Mouse (Mus musculus): Measurements from ENCODE around the gene Nufip2. TPM values are rescaled to one million over a fixed set of nuclear protein-coding genes. Genes with fewer than 3 reads are reported as not detected.
A peak's percentile ranks its signal among the peaks of the same experiment; 100 is the strongest.

The Nufip2 gene
- polyA plus RNA-seq, 2 experiments: 1.9 to 7.6 TPM

DNA sequence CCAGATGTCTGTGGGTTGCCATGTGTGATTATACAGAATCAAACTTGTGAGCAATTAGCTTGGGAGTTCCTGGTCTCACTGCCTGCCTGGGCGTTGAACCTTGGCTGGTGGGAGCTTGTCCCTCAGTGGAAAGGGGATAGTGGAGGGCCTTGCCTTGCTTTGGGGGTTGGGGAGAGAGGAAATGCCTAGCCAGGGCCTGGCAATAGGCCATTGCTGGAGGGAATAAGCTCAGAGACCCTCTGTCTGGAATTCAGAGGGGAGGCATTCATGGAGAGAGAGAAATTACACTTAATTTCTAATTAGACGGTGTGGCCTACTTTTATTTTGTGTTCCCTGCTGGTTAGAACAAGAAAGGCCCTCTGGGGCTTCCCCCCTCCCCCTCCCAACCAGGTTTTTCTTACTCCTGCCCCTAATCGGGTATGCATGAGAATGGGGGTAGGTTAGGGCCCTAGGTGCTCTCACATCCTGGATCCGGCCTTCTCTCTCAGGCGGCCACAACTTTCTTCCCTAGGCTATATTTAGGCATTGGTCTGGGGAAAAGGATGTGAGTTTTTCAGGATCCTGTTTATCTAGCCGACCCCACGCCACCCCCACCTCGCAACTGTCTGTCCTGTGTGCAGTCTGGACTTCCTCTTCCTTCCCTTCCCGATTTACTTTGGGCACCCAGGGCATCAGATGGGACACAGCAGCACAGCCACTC, 89.9 kb downstream of the Nufip2 start:
- Histone ChIP-seq H3K27ac (no peak overlapping the region), H3K4me3 (ENCODE audit: insufficient read depth in 1 of 2, low read depth in 2 of 2, low read length in 2 of 2) (no peak overlapping the region), H3K4me2 (ENCODE audit: low read depth) (no peak overlapping the region), H3K36me3 (replicated peaks; ENCODE audit: control insufficient read depth, insufficient read depth, low read depth) (peaks cover 20% of the 10 kb centered on the region; the same call in 1 of the 2 replicates), H3K4me1 (replicated peaks; ENCODE audit: control insufficient read depth in 2 of 2, insufficient read depth in 2 of 2, low read length in 1 of 2) (peaks cover 18 to 35% of the 10 kb centered on the region in 2 experiments), H3K9me3 (ENCODE audit: control insufficient read depth, low read length) (no peaks in the 10 kb centered on the region), H3K27me3 (ENCODE audit: control insufficient read depth, insufficient read depth, low read length) (no peaks in the 10 kb centered on the region), H3K9ac (replicated peaks) (no peak overlapping the region)
- no peak for ATAC-seq (ENCODE audit: insufficient read depth)
- 44% methylated on average over 9 of the region's 9 CpGs for WGBS (ENCODE audit: insufficient replicate concordance)
- no peak for DNase-seq (ENCODE audit: low read depth in 3 of 3, low spot score in 3 of 3)
- no peak for TF ChIP-seq CTCF (IDR thresholded peaks at IDR 0.05; ENCODE audit: low read depth)
- TF ChIP-seq EP300 (IDR thresholded peaks at IDR 0.05; ENCODE audit: low read depth): no peak

DNA sequence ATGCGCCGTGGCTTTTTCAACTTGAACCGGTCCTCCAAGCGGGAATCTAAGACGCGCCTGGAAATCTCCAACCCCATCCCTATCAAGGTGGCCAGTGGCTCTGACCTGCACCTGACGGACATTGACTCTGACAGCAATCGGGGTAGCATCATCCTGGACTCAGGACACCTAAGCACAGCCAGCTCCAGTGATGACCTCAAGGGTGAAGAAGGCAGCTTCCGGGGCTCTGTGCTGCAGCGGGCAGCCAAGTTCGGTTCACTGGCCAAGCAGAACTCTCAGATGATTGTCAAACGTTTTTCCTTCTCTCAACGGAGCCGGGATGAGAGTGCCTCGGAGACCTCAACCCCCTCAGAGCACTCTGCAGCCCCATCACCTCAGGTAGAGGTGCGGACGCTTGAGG, 91.5 kb downstream of the Nufip2 start:
- ATAC-seq (ENCODE audit: insufficient read depth) (no peak), DNase-seq (ENCODE audit: low read depth in 3 of 3, low spot score in 3 of 3) (no peak)
- H3K27ac ChIP-seq: no peak overlapping the region
- no peak overlapping the region for H3K4me3 ChIP-seq (ENCODE audit: insufficient read depth in 1 of 2, low read depth in 2 of 2, low read length in 2 of 2)
- no peak overlapping the region for H3K9ac ChIP-seq (replicated peaks)
- TF ChIP-seq EP300 (IDR thresholded peaks at IDR 0.05; ENCODE audit: low read depth) (no peak), CTCF (IDR thresholded peaks at IDR 0.05; ENCODE audit: low read depth) (no peak)
- H3K36me3 ChIP-seq (replicated peaks; ENCODE audit: control insufficient read depth, insufficient read depth, low read depth): peaks cover 23% of the 10 kb centered on the region
- H3K27me3 ChIP-seq (ENCODE audit: control insufficient read depth, insufficient read depth, low read length): no peaks in the 10 kb centered on the region
- H3K4me1 ChIP-seq (replicated peaks; ENCODE audit: control insufficient read depth in 2 of 2, insufficient read depth in 2 of 2, low read length in 1 of 2): peaks cover 19 to 35% of the 10 kb centered on the region in 2 experiments
- no peaks in the 10 kb centered on the region for H3K9me3 ChIP-seq (ENCODE audit: control insufficient read depth, low read length)
- WGBS (ENCODE audit: insufficient replicate concordance): 85% methylated on average over 17 of the region's 17 CpGs
- no peak overlapping the region for H3K4me2 ChIP-seq (ENCODE audit: low read depth)

DNA sequence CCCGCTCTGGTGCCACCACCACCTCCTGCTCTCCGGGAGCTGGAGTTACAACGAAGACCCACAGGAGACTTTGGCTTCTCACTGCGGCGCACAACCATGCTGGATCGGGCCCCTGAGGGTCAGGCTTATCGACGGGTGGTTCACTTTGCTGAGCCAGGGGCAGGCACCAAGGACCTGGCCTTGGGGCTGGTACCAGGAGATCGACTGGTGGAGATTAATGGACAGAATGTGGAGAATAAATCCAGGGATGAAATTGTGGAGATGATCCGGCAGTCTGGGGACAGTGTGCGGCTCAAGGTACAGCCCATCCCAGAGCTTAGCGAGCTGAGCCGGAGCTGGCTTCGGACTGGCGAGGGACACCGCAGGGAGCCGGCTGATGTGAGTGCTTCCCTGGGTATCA, 92.0 kb downstream of the Nufip2 start:
- TF ChIP-seq EP300 (IDR thresholded peaks at IDR 0.05; ENCODE audit: low read depth) (no peak), CTCF (IDR thresholded peaks at IDR 0.05; ENCODE audit: low read depth) (no peak)
- Histone ChIP-seq H3K27me3 (ENCODE audit: control insufficient read depth, insufficient read depth, low read length) (no peaks in the 10 kb centered on the region), H3K4me2 (ENCODE audit: low read depth) (no peak overlapping the region), H3K4me3 (ENCODE audit: insufficient read depth in 1 of 2, low read depth in 2 of 2, low read length in 2 of 2) (no peak overlapping the region), H3K27ac (no peak overlapping the region), H3K4me1 (replicated peaks; ENCODE audit: control insufficient read depth in 2 of 2, insufficient read depth in 2 of 2, low read length in 1 of 2) (peaks cover 17 to 32% of the 10 kb centered on the region in 2 experiments), H3K36me3 (replicated peaks; ENCODE audit: control insufficient read depth, insufficient read depth, low read depth) (peaks cover 23% of the 10 kb centered on the region), H3K9me3 (ENCODE audit: control insufficient read depth, low read length) (no peaks in the 10 kb centered on the region), H3K9ac (replicated peaks) (no peak overlapping the region)
- WGBS (ENCODE audit: insufficient replicate concordance): 90% methylated on average over 17 of the region's 17 CpGs
- ATAC-seq (ENCODE audit: insufficient read depth) (no peak), DNase-seq (ENCODE audit: low read depth in 3 of 3, low spot score in 3 of 3) (no peak)

DNA sequence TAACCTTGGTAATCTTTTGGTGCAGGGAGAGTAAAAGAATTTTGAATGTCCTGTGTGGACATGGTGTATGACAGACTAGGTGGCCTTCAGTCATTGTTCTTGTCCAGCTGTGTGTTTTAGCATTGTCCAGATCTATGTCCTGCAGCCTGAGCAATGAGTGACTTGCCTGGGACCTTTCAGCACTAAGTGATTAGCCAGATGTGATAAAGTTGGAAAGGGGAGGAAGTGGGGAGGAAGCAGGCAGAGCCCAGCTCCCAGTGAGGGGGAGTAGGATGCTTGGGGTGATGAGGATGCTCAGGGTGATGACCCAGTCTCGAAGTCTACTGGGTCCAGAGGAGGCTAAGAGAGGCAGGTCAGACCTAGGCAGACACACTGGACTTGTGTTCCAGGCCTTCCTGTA, 93.3 kb downstream of the Nufip2 start:
- no peak for TF ChIP-seq EP300 (IDR thresholded peaks at IDR 0.05; ENCODE audit: low read depth)
- no peak for TF ChIP-seq CTCF (IDR thresholded peaks at IDR 0.05; ENCODE audit: low read depth)
- Histone ChIP-seq H3K27me3 (ENCODE audit: control insufficient read depth, insufficient read depth, low read length) (no peaks in the 10 kb centered on the region), H3K9me3 (ENCODE audit: control insufficient read depth, low read length) (no peaks in the 10 kb centered on the region), H3K4me2 (ENCODE audit: low read depth) (no peak overlapping the region), H3K4me3 (ENCODE audit: insufficient read depth in 1 of 2, low read depth in 2 of 2, low read length in 2 of 2) (no peak overlapping the region), H3K4me1 (replicated peaks; ENCODE audit: control insufficient read depth in 2 of 2, insufficient read depth in 2 of 2, low read length in 1 of 2) (peaks cover 25 to 38% of the 10 kb centered on the region in 2 experiments), H3K36me3 (replicated peaks; ENCODE audit: control insufficient read depth, insufficient read depth, low read depth) (peaks cover 23% of the 10 kb centered on the region), H3K27ac (no peak overlapping the region), H3K9ac (replicated peaks) (no peak overlapping the region)
- DNase-seq (ENCODE audit: low read depth in 3 of 3, low spot score in 3 of 3): no peak
- ATAC-seq (ENCODE audit: insufficient read depth): no peak
- 63% methylated on average over 1 of the region's 1 CpGs for WGBS (ENCODE audit: insufficient replicate concordance)

DNA sequence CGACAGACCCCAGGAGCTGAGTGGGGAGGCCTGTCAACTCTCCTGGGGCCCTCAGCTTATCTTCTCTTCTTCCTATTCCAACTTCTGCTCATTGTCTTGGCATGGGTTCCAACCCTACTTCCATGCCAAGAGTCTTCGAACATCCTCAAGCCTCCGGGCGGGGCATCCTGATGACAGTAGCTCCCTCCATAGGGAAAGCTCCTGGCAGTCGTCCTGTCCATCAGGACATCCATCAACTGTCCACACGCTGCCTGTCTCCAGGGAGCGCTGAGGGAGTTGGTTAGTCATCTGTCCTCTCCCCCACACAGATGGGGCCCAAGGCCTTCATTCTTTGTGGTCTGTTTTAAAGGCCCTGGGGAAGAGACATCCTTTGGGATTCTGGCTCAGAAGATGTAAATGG, 95.1 kb downstream of the Nufip2 start:
- ATAC-seq (ENCODE audit: insufficient read depth): no peak
- Histone ChIP-seq H3K27ac (peak overlapping the region; percentile 35), H3K4me3 (ENCODE audit: insufficient read depth in 1 of 2, low read depth in 2 of 2, low read length in 2 of 2) (no peak overlapping the region), H3K9me3 (ENCODE audit: control insufficient read depth, low read length) (no peaks in the 10 kb centered on the region), H3K36me3 (replicated peaks; ENCODE audit: control insufficient read depth, insufficient read depth, low read depth) (peaks cover 23% of the 10 kb centered on the region), H3K4me2 (ENCODE audit: low read depth) (no peak overlapping the region), H3K9ac (replicated peaks) (no peak overlapping the region), H3K4me1 (replicated peaks; ENCODE audit: control insufficient read depth in 2 of 2, insufficient read depth in 2 of 2, low read length in 1 of 2) (peaks cover 43 to 54% of the 10 kb centered on the region in 2 experiments), H3K27me3 (ENCODE audit: control insufficient read depth, insufficient read depth, low read length) (no peaks in the 10 kb centered on the region)
- WGBS (ENCODE audit: insufficient replicate concordance): 67% methylated on average over 7 of the region's 7 CpGs
- DNase-seq (ENCODE audit: low read depth in 3 of 3, low spot score in 3 of 3): no peak
- TF ChIP-seq CTCF (IDR thresholded peaks at IDR 0.05; ENCODE audit: low read depth) (no peak), EP300 (IDR thresholded peaks at IDR 0.05; ENCODE audit: low read depth) (no peak)

Data from liver, embryonic 14.5 days (tissue).